Mouse (Mus musculus) embryonic facial prominence, embryonic 10.5 days (tissue): ENCODE results near the gene Cnmd. TPM values are rescaled to one million over a fixed set of nuclear protein-coding genes. Genes with fewer than 3 reads are reported as not detected.
A peak's percentile ranks its signal among the peaks of the same experiment; 100 is the strongest.

Experiments used
- DNase-seq: peaks from one replicate; pipeline ENCODE4 v3.0.0-alpha.2; 2017; ENCODE audit warnings: low spot score
- H3K27ac ChIP-seq: fragments of 300-500 bp; sonication (generic); replicated peaks from 2 replicates; pipeline ENCODE4 v1.5.1; 2016; ENCODE audit warnings: mild to moderate bottlenecking
- H3K27me3 ChIP-seq: fragments of 300-500 bp; sonication (generic); replicated peaks from 2 replicates; pipeline ENCODE4 v1.6.1; 2016; ENCODE audit warnings: low read depth, mild to moderate bottlenecking; ENCODE audit not compliant: poor library complexity, severe bottlenecking
- H3K36me3 ChIP-seq: fragments of 300-500 bp; sonication (generic); replicated peaks from 2 replicates; pipeline ENCODE4 v1.6.1; 2016; ENCODE audit warnings: mild to moderate bottlenecking, moderate library complexity
- H3K4me1 ChIP-seq: fragments of 300-500 bp; sonication (generic); 2 replicates; pipeline ENCODE4 v1.6.1; 2016
- H3K4me3 ChIP-seq: fragments of 300-500 bp; sonication (generic); 2 replicates; pipeline ENCODE4 v1.5.1; 2016; ENCODE audit warnings: mild to moderate bottlenecking, moderate library complexity
- H3K9me3 ChIP-seq: fragments of 300-500 bp; sonication (generic); 2 replicates; pipeline ENCODE4 v1.6.1; 2016; ENCODE audit warnings: mild to moderate bottlenecking
- WGBS: fragments of 180-500 bp; shearing (Covaris S2); methylation state at CpG from one replicate; pipeline ENCODE4 v1.1.7; 2016; 5-methylcytosine and 5-hydroxymethylcytosine counted together
- polyA plus RNA-seq: library from polyadenylated mRNA; unstranded; fragments of >200 nt; fragmentation: Nextera tagmentation; extraction: Ambion mirVana; gene quantifications from 2 replicates; pipeline ENCODE4 v1.2.1, GENCODE M21; 2016

Cnmd gene
- polyA plus RNA-seq, 1 experiment from 2014 or later = 2.4 TPM

- 84% methylated on average over 5 of the region's 5 CpGs for WGBS
- Histone ChIP-seq H3K27ac (no peak overlapping the region), H3K4me1 (peaks cover 28% of the 10 kb centered on the region), H3K36me3 (no peaks in the 10 kb centered on the region), H3K27me3 (no peaks in the 10 kb centered on the region), H3K9me3 (no peaks in the 10 kb centered on the region), H3K4me3 (no peak overlapping the region)
- DNase-seq = no peak
Measured at GRCm38 (mm10) chr14:79672567-79672966, 10.6 kb upstream of the Cnmd start.

DNA sequence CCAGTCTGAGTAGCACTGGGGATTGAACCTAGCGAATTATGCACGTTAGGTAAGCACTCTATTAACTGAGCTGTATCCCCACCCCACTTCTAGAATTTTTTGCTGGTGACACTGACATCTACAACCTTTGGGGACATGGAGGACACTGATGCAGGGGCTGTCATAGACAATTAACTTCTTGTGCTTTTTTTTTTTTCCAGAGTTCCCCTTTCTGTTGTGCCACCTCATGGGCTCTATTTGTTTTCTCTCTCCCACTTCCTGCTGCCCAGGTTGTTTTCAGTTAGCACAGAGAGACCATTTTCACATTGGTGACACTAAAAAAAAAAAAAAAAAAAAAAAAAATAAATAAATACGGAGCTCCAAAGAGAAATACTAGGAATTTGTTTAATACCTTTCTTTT is 9.0 kb upstream of the Cnmd start:
- no peak overlapping the region for H3K4me3 ChIP-seq
- H3K27ac ChIP-seq = no peak overlapping the region
- no peaks in the 10 kb centered on the region for H3K36me3 ChIP-seq
- H3K4me1 ChIP-seq = peaks cover 15% of the 10 kb centered on the region; the same call in 1 of the 2 replicates
- WGBS = 82% methylated on average over 3 of the region's 3 CpGs
- no peak for DNase-seq
- H3K9me3 ChIP-seq = no peaks in the 10 kb centered on the region
- no peaks in the 10 kb centered on the region for H3K27me3 ChIP-seq

- 16% methylated on average over 33 of the region's 33 CpGs for WGBS
- Histone ChIP-seq H3K4me3 (peak overlapping the region; percentile 53), H3K9me3 (no peaks in the 10 kb centered on the region), H3K27ac (peak overlapping the region; percentile 40; the same call in 1 of the 2 replicates), H3K27me3 (peaks cover 15% of the 10 kb centered on the region), H3K4me1 (peaks cover 10% of the 10 kb centered on the region), H3K36me3 (no peaks in the 10 kb centered on the region)
- peak; percentile 81 for DNase-seq
Measured at GRCm38 (mm10) chr14:79661005-79661917, 709 bp downstream of the Cnmd start.

DNA sequence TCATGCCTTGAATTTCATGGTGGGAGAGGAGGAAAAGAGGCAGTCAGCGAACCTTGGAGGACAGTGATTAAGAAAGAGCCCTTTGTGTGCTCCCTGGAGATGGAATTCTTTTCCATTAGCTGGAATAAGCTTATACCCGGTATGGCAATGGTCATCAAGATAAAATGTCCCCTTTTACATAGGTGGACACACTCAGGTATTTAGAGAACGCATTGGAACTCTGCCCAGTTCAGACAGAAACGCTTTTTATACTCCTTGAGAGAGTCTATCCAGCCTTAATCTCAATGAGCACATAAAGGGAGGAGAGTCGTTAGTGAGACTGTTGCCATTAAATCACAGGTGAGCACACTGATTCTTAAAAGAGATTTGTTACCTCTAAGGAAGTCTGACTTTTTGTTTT is 1.5 kb downstream of the Cnmd start:
- DNase-seq = no peak
- 46% methylated on average over 5 of the region's 5 CpGs for WGBS
- H3K9me3 ChIP-seq = no peaks in the 10 kb centered on the region
- H3K27ac ChIP-seq = no peak overlapping the region
- peaks cover 15% of the 10 kb centered on the region for H3K27me3 ChIP-seq
- no peaks in the 10 kb centered on the region for H3K36me3 ChIP-seq
- H3K4me3 ChIP-seq = no peak overlapping the region
- peaks cover 10% of the 10 kb centered on the region for H3K4me1 ChIP-seq

GRCm38 (mm10) chr14:79658748-79659508 is 3.0 kb downstream of the Cnmd start:
- Histone ChIP-seq H3K9me3 (no peaks in the 10 kb centered on the region), H3K27ac (no peak overlapping the region)

DNA sequence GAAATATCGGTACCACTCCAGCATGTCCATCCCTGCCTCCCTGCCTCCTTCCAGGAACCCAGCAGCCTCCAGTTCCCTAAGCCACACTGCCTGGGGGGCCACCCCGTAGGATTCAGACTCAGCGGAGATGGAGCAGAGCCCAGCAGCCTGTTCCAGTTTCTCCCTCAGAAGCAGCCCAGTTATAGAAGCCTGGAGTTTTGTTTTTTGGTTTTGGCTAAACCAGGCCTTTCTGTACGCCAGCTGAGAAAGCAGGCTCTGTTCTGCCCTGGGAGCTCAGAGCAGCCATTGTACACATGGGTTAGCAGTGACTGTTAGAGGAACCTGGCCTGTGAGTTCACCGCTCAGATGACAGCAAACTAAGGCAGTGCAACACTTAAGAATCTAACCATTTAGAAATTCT is 3.7 kb downstream of the Cnmd start:
- 57% methylated on average over 5 of the region's 5 CpGs for WGBS

More at GRCm38 (mm10) chr14:79658748-79659508, 3.0 kb downstream of the Cnmd start:
- Histone ChIP-seq H3K27me3 (peaks cover 15% of the 10 kb centered on the region), H3K4me1 (peaks cover 10% of the 10 kb centered on the region), H3K4me3 (no peak overlapping the region), H3K36me3 (no peaks in the 10 kb centered on the region)
- 77% methylated on average over 6 of the region's 6 CpGs for WGBS
- no peak for DNase-seq

GRCm38 (mm10) chr14:79652654-79653053 is 9.3 kb downstream of the Cnmd start:
- 81% methylated on average over 4 of the region's 4 CpGs for WGBS
- Histone ChIP-seq H3K4me1 (no peaks in the 10 kb centered on the region), H3K27ac (no peak overlapping the region), H3K4me3 (no peak overlapping the region), H3K9me3 (no peaks in the 10 kb centered on the region), H3K27me3 (no peaks in the 10 kb centered on the region), H3K36me3 (no peaks in the 10 kb centered on the region)
- no peak for DNase-seq

More for the DNA sequence above, 3.7 kb downstream of the Cnmd start:
- Histone ChIP-seq H3K4me1 (peaks cover 10% of the 10 kb centered on the region), H3K36me3 (no peaks in the 10 kb centered on the region), H3K27ac (0 out of 2 replicates have a peak overlapping the region, but pooled peaks have one; percentile 44), H3K4me3 (no peak overlapping the region), H3K27me3 (peaks cover 15% of the 10 kb centered on the region), H3K9me3 (no peaks in the 10 kb centered on the region)
- no peak for DNase-seq

GRCm38 (mm10) chr14:79649680-79650079 is 12.3 kb downstream of the Cnmd start:
- H3K27me3 ChIP-seq = 0 out of 2 replicates have a peak, but pooled peaks cover 3% of the 10 kb centered on the region
- 80% methylated on average over 3 of the region's 3 CpGs for WGBS

GRCm38 (mm10) chr14:79645378-79645777 is 16.6 kb downstream of the Cnmd start:
- Histone ChIP-seq H3K4me3 (no peak overlapping the region), H3K27ac (no peak overlapping the region), H3K27me3 (0 out of 2 replicates have a peak, but pooled peaks cover 3% of the 10 kb centered on the region), H3K36me3 (no peaks in the 10 kb centered on the region), H3K4me1 (peaks cover 11% of the 10 kb centered on the region), H3K9me3 (no peaks in the 10 kb centered on the region)
- no peak for DNase-seq
- WGBS = 32% methylated on average over 11 of the region's 11 CpGs

More at GRCm38 (mm10) chr14:79649680-79650079, 12.3 kb downstream of the Cnmd start:
- Histone ChIP-seq H3K9me3 (no peaks in the 10 kb centered on the region), H3K4me1 (peaks cover 8% of the 10 kb centered on the region), H3K4me3 (no peak overlapping the region), H3K36me3 (no peaks in the 10 kb centered on the region), H3K27ac (no peak overlapping the region)
- no peak for DNase-seq

DNA sequence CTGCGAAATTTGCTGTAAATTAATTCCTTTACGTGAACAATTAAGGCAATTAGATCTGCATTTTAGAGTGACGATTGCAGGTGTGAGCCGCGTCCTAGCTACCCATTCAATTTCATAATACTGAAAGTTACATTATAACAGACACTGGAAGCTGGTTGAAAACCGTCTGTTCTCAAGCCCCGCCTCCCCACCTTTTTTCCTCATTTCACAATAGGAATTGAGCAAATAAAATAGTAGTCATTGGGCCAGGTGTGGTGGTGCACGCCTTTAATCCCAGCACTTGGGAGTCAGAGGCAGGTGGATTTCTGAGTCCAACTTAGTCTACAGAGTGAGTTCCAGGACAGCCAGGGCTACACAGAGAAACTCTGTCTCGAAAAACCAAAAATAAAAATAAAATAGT is 19.9 kb downstream of the Cnmd start:
- Histone ChIP-seq H3K4me3 (no peak overlapping the region), H3K4me1 (peaks cover 16% of the 10 kb centered on the region), H3K27me3 (0 out of 2 replicates have a peak, but pooled peaks cover 3% of the 10 kb centered on the region), H3K9me3 (no peaks in the 10 kb centered on the region), H3K36me3 (no peaks in the 10 kb centered on the region), H3K27ac (no peak overlapping the region)
- no peak for DNase-seq
- 85% methylated on average over 9 of the region's 9 CpGs for WGBS

GRCm38 (mm10) chr14:79636814-79637213 is 25.2 kb downstream of the Cnmd start:
- WGBS = 84% methylated on average over 4 of the region's 4 CpGs
- DNase-seq = no peak
- H3K36me3 ChIP-seq = peaks cover 10% of the 10 kb centered on the region
- H3K4me1 ChIP-seq = peaks cover 5% of the 10 kb centered on the region
- no peak overlapping the region for H3K4me3 ChIP-seq
- H3K9me3 ChIP-seq = no peaks in the 10 kb centered on the region
- H3K27me3 ChIP-seq = no peaks in the 10 kb centered on the region
- H3K27ac ChIP-seq = no peak overlapping the region

DNA sequence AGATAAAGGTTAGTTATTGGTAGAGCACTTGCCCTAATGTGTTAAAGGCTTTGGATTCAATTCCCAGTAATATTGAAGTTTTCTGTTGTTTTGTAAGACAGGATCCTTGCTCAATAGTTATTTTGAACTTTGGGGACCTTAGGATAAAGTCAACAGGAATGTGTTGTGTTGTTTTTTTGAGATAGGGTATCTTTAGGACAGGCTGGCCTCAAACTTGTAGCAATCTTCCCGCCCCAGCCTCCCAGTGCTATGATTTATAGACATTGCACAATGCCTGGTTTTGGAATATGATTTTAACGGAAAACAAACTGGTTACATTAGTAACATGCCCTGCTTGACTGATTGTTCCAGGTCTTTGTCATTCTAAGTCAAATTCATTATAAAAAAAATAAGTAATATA is 28.8 kb downstream of the Cnmd start:
- H3K36me3 ChIP-seq = peaks cover 44% of the 10 kb centered on the region
- peaks cover 5% of the 10 kb centered on the region for H3K4me1 ChIP-seq
- DNase-seq = no peak
- 94% methylated on average over 2 of the region's 2 CpGs for WGBS
- H3K27me3 ChIP-seq = no peaks in the 10 kb centered on the region
- H3K9me3 ChIP-seq = no peaks in the 10 kb centered on the region
- no peak overlapping the region for H3K4me3 ChIP-seq
- H3K27ac ChIP-seq = no peak overlapping the region
